Mouse (Mus musculus) heart, embryonic 10.5 days (tissue): ENCODE data around the gene Dtx3. TPM values are rescaled to one million over a fixed set of nuclear protein-coding genes. Genes with fewer than 3 reads are reported as not detected.

ENCODE experiments used
- DNase-seq: peaks from one replicate; pipeline ENCODE4 v3.0.0-alpha.2; 2017; ENCODE audit warnings: low spot score
- H3K27ac ChIP-seq: fragments of 300-500 bp; sonication (generic); 2 replicates; pipeline ENCODE4 v1.5.1; 2016; ENCODE audit warnings: mild to moderate bottlenecking
- H3K27me3 ChIP-seq: fragments of 300-500 bp; sonication (generic); 2 replicates; pipeline ENCODE4 v1.6.1; 2016; ENCODE audit warnings: mild to moderate bottlenecking; ENCODE audit not compliant: poor library complexity, insufficient read depth, severe bottlenecking
- H3K36me3 ChIP-seq: fragments of 300-500 bp; sonication (generic); 2 replicates; pipeline ENCODE4 v1.6.1; 2016; ENCODE audit warnings: mild to moderate bottlenecking, moderate library complexity
- H3K4me1 ChIP-seq: fragments of 300-500 bp; sonication (generic); 2 replicates; pipeline ENCODE4 v1.6.1; 2016; ENCODE audit warnings: mild to moderate bottlenecking
- H3K4me3 ChIP-seq: fragments of 300-500 bp; sonication (generic); 2 replicates; pipeline ENCODE4 v1.5.1; 2016; ENCODE audit warnings: mild to moderate bottlenecking, moderate library complexity
- H3K9me3 ChIP-seq: fragments of 300-500 bp; sonication (generic); 2 replicates; pipeline ENCODE4 v1.6.1; 2016; ENCODE audit warnings: mild to moderate bottlenecking, moderate library complexity
- WGBS: fragments of 180-500 bp; shearing (Covaris S2); methylation state at CpG from one replicate; pipeline ENCODE4 v1.1.7; 2016; 5-methylcytosine and 5-hydroxymethylcytosine counted together
- polyA plus RNA-seq: library from polyadenylated mRNA; unstranded; fragments of >200 nt; fragmentation: Nextera tagmentation; extraction: Ambion mirVana; gene quantifications from 2 replicates; pipeline ENCODE4 v1.2.1, GENCODE M21; 2016

The Dtx3 gene
- 78.4 and 91.4 TPM in 2 replicates for polyA plus RNA-seq

GRCm38 (mm10) chr10:127195328-127196129 is at the start of gene Dtx3:
Gene Dtx3 (minus strand): TSS chr10:127195728.
- peaks cover 45% of the 10 kb centered on the region for H3K36me3 ChIP-seq
- no peaks in the 10 kb centered on the region for H3K27me3 ChIP-seq
- no peaks in the 10 kb centered on the region for H3K9me3 ChIP-seq
- peak within 1 kb of the TSS; percentile 97 for H3K27ac ChIP-seq
- peaks cover 65% of the 10 kb centered on the region for H3K4me1 ChIP-seq
- H3K4me3 ChIP-seq, result peak within 1 kb of the TSS; percentile 94
- DNase-seq, result no peak
- WGBS, result under 1% methylated on average over 40 of the region's 47 CpGs

- WGBS, result 58% methylated on average over 18 of the region's 18 CpGs
- Histone ChIP-seq H3K4me3 (peak overlapping the region; percentile 34; the same call in 1 of the 2 replicates), H3K36me3 (no peaks in the 10 kb centered on the region), H3K9me3 (no peaks in the 10 kb centered on the region), H3K4me1 (peaks cover 12% of the 10 kb centered on the region), H3K27ac (no peak overlapping the region), H3K27me3 (peaks cover 51% of the 10 kb centered on the region)
- no peak for DNase-seq
These were observed 42.8 kb upstream of the Dtx3 start for GRCm38 (mm10) chr10:127238241-127238824.

GRCm38 (mm10) chr10:127236541-127236940 is 41.0 kb upstream of the Dtx3 start:
- Histone ChIP-seq H3K9me3 (no peaks in the 10 kb centered on the region), H3K4me3 (no peak overlapping the region), H3K27me3 (peaks cover 52% of the 10 kb centered on the region), H3K4me1 (peaks cover 15% of the 10 kb centered on the region), H3K36me3 (no peaks in the 10 kb centered on the region), H3K27ac (no peak overlapping the region)
- WGBS, result 39% methylated on average over 9 of the region's 9 CpGs
- DNase-seq, result no peak

GRCm38 (mm10) chr10:127233141-127233540 is 37.6 kb upstream of the Dtx3 start:
- Histone ChIP-seq H3K36me3 (no peaks in the 10 kb centered on the region), H3K27me3 (peaks cover 57% of the 10 kb centered on the region), H3K9me3 (no peaks in the 10 kb centered on the region), H3K4me3 (no peak overlapping the region), H3K27ac (no peak overlapping the region), H3K4me1 (peaks cover 17% of the 10 kb centered on the region)
- 68% methylated on average over 9 of the region's 9 CpGs for WGBS
- DNase-seq, result no peak

GRCm38 (mm10) chr10:127231741-127232140 is 36.2 kb upstream of the Dtx3 start:
- 78% methylated on average over 14 of the region's 14 CpGs for WGBS
- Histone ChIP-seq H3K9me3 (no peaks in the 10 kb centered on the region), H3K27ac (no peak overlapping the region), H3K27me3 (peaks cover 56% of the 10 kb centered on the region), H3K4me1 (peaks cover 16% of the 10 kb centered on the region), H3K36me3 (no peaks in the 10 kb centered on the region), H3K4me3 (no peak overlapping the region)
- DNase-seq, result no peak

- no peaks in the 10 kb centered on the region for H3K9me3 ChIP-seq
- no peaks in the 10 kb centered on the region for H3K36me3 ChIP-seq
- H3K27ac ChIP-seq, result no peak overlapping the region
- H3K4me3 ChIP-seq, result no peak overlapping the region
- DNase-seq, result no peak
- peaks cover 14% of the 10 kb centered on the region for H3K4me1 ChIP-seq
- 77% methylated on average over 12 of the region's 12 CpGs for WGBS
- H3K27me3 ChIP-seq, result peaks cover 45% of the 10 kb centered on the region
These were observed 35.2 kb upstream of the Dtx3 start for GRCm38 (mm10) chr10:127230693-127231092.

- Histone ChIP-seq H3K27ac (no peak overlapping the region), H3K4me1 (peaks cover 14% of the 10 kb centered on the region), H3K27me3 (peaks cover 48% of the 10 kb centered on the region), H3K9me3 (no peaks in the 10 kb centered on the region), H3K4me3 (no peak overlapping the region), H3K36me3 (no peaks in the 10 kb centered on the region)
- 20% methylated on average over 4 of the region's 4 CpGs for WGBS
- no peak for DNase-seq
These were observed 33.4 kb upstream of the Dtx3 start for GRCm38 (mm10) chr10:127228897-127229296.

- Histone ChIP-seq H3K4me3 (no peak overlapping the region), H3K4me1 (peaks cover 14% of the 10 kb centered on the region), H3K27ac (no peak overlapping the region), H3K27me3 (peaks cover 50% of the 10 kb centered on the region), H3K36me3 (no peaks in the 10 kb centered on the region), H3K9me3 (no peaks in the 10 kb centered on the region)
- 81% methylated on average over 8 of the region's 8 CpGs for WGBS
- no peak for DNase-seq
These were observed 31.6 kb upstream of the Dtx3 start for GRCm38 (mm10) chr10:127227163-127227562.

- H3K4me1 ChIP-seq, result peaks cover 10% of the 10 kb centered on the region
- no peaks in the 10 kb centered on the region for H3K36me3 ChIP-seq
- WGBS, result 60% methylated on average over 8 of the region's 8 CpGs
- no peak overlapping the region for H3K4me3 ChIP-seq
- peaks cover 50% of the 10 kb centered on the region for H3K27me3 ChIP-seq
- DNase-seq, result no peak
- H3K27ac ChIP-seq, result no peak overlapping the region
- no peaks in the 10 kb centered on the region for H3K9me3 ChIP-seq
These were observed 30.9 kb upstream of the Dtx3 start for GRCm38 (mm10) chr10:127226318-127226895.

GRCm38 (mm10) chr10:127225732-127226131 is 30.2 kb upstream of the Dtx3 start:
- H3K27me3 ChIP-seq, result peaks cover 43% of the 10 kb centered on the region
- no peak overlapping the region for H3K4me3 ChIP-seq
- H3K36me3 ChIP-seq, result no peaks in the 10 kb centered on the region
- peaks cover 5% of the 10 kb centered on the region; the same call in 1 of the 2 replicates for H3K4me1 ChIP-seq
- no peaks in the 10 kb centered on the region for H3K9me3 ChIP-seq
- no peak for DNase-seq
- 25% methylated on average over 10 of the region's 10 CpGs for WGBS
- no peak overlapping the region for H3K27ac ChIP-seq

GRCm38 (mm10) chr10:127225213-127225612 is 29.7 kb upstream of the Dtx3 start:
- Histone ChIP-seq H3K4me3 (no peak overlapping the region), H3K27me3 (peaks cover 38% of the 10 kb centered on the region), H3K9me3 (no peaks in the 10 kb centered on the region), H3K36me3 (no peaks in the 10 kb centered on the region), H3K4me1 (peaks cover 5% of the 10 kb centered on the region; the same call in 1 of the 2 replicates), H3K27ac (no peak overlapping the region)
- DNase-seq, result no peak
- WGBS, result 50% methylated on average over 6 of the region's 6 CpGs

- WGBS, result 86% methylated on average over 2 of the region's 2 CpGs
These were observed 22.8 kb upstream of the Dtx3 start for GRCm38 (mm10) chr10:127218339-127218738.

GRCm38 (mm10) chr10:127217177-127217576 is 21.6 kb upstream of the Dtx3 start:
- Histone ChIP-seq H3K36me3 (no peaks in the 10 kb centered on the region), H3K27ac (no peak overlapping the region), H3K4me3 (no peak overlapping the region), H3K27me3 (no peaks in the 10 kb centered on the region), H3K9me3 (no peaks in the 10 kb centered on the region), H3K4me1 (no peaks in the 10 kb centered on the region)
- DNase-seq, result no peak

More at GRCm38 (mm10) chr10:127218339-127218738, 22.8 kb upstream of the Dtx3 start:
- DNase-seq, result no peak
- no peaks in the 10 kb centered on the region for H3K4me1 ChIP-seq
- H3K4me3 ChIP-seq, result no peak overlapping the region
- H3K36me3 ChIP-seq, result no peaks in the 10 kb centered on the region
- no peak overlapping the region for H3K27ac ChIP-seq
- H3K9me3 ChIP-seq, result no peaks in the 10 kb centered on the region
- 0 out of 2 replicates have a peak, but pooled peaks cover 6% of the 10 kb centered on the region for H3K27me3 ChIP-seq
